Mouse (Mus musculus): Measurements from ENCODE around the gene Tmed8.

Tmed8 gene

GRCm38 (mm10) chr12:87142156-87142555 is 58.1 kb downstream of the Tmed8 start:
- Histone ChIP-seq H3K36me3 (ENCODE audit: control insufficient read depth, insufficient read depth, low read length, poor library complexity, severe bottlenecking) (0 out of 2 replicates have a peak, but pooled peaks cover 3% of the 10 kb centered on the region), H3K27me3 (ENCODE audit: control insufficient read depth, insufficient read depth, low read length, poor library complexity, severe bottlenecking) (no peaks in the 10 kb centered on the region)
- DNase-seq (ENCODE audit: low read depth, low spot score), result no peak

- no peaks in the 10 kb centered on the region for H3K27me3 ChIP-seq (ENCODE audit: control insufficient read depth, insufficient read depth, low read length, poor library complexity, severe bottlenecking)
- DNase-seq (ENCODE audit: low read depth, low spot score), result no peak
- H3K36me3 ChIP-seq (ENCODE audit: control insufficient read depth, insufficient read depth, low read length, poor library complexity, severe bottlenecking), result 0 out of 2 replicates have a peak, but pooled peaks cover 3% of the 10 kb centered on the region
Observed at GRCm38 (mm10) chr12:87138768-87139167, 61.5 kb downstream of the Tmed8 start.

- DNase-seq (ENCODE audit: low read depth, low spot score), result no peak
- Histone ChIP-seq H3K36me3 (ENCODE audit: control insufficient read depth, insufficient read depth, low read length, poor library complexity, severe bottlenecking) (0 out of 2 replicates have a peak, but pooled peaks cover 3% of the 10 kb centered on the region), H3K27me3 (ENCODE audit: control insufficient read depth, insufficient read depth, low read length, poor library complexity, severe bottlenecking) (no peaks in the 10 kb centered on the region)
Observed at GRCm38 (mm10) chr12:87138342-87138701, 61.9 kb downstream of the Tmed8 start.

GRCm38 (mm10) chr12:87137439-87138341 is 62.6 kb downstream of the Tmed8 start:
- Histone ChIP-seq H3K36me3 (ENCODE audit: control insufficient read depth, insufficient read depth, low read length, poor library complexity, severe bottlenecking) (0 out of 2 replicates have a peak, but pooled peaks cover 3% of the 10 kb centered on the region), H3K27me3 (ENCODE audit: control insufficient read depth, insufficient read depth, low read length, poor library complexity, severe bottlenecking) (no peaks in the 10 kb centered on the region)
- no peak for DNase-seq (ENCODE audit: low read depth, low spot score)

GRCm38 (mm10) chr12:87132784-87133183 is 67.5 kb downstream of the Tmed8 start:
- no peak for DNase-seq (ENCODE audit: low read depth, low spot score)
- Histone ChIP-seq H3K27me3 (ENCODE audit: control insufficient read depth, insufficient read depth, low read length, poor library complexity, severe bottlenecking) (no peaks in the 10 kb centered on the region), H3K36me3 (ENCODE audit: control insufficient read depth, insufficient read depth, low read length, poor library complexity, severe bottlenecking) (0 out of 2 replicates have a peak, but pooled peaks cover 3% of the 10 kb centered on the region)

- H3K27me3 ChIP-seq (ENCODE audit: control insufficient read depth, insufficient read depth, low read length, poor library complexity, severe bottlenecking), result no peaks in the 10 kb centered on the region
- H3K36me3 ChIP-seq (ENCODE audit: control insufficient read depth, insufficient read depth, low read length, poor library complexity, severe bottlenecking), result no peaks in the 10 kb centered on the region
- DNase-seq (ENCODE audit: low read depth, low spot score), result no peak
Observed at GRCm38 (mm10) chr12:87132210-87132609, 68.0 kb downstream of the Tmed8 start.

GRCm38 (mm10) chr12:87131619-87132018 is 68.6 kb downstream of the Tmed8 start:
- no peaks in the 10 kb centered on the region for H3K27me3 ChIP-seq (ENCODE audit: control insufficient read depth, insufficient read depth, low read length, poor library complexity, severe bottlenecking)
- peak; percentile 70 for DNase-seq (ENCODE audit: low read depth, low spot score)

GRCm38 (mm10) chr12:87131181-87131580 is 69.1 kb downstream of the Tmed8 start:
- DNase-seq (ENCODE audit: low read depth, low spot score), result no peak

More at GRCm38 (mm10) chr12:87131619-87132018, 68.6 kb downstream of the Tmed8 start:
- no peaks in the 10 kb centered on the region; the same call in 1 of the 2 replicates for H3K36me3 ChIP-seq (ENCODE audit: control insufficient read depth, insufficient read depth, low read length, poor library complexity, severe bottlenecking)

GRCm38 (mm10) chr12:87130224-87130623 is 70.0 kb downstream of the Tmed8 start:
- H3K27me3 ChIP-seq (ENCODE audit: control insufficient read depth, insufficient read depth, low read length, poor library complexity, severe bottlenecking), result no peaks in the 10 kb centered on the region
- no peak for DNase-seq (ENCODE audit: low read depth, low spot score)
- no peaks in the 10 kb centered on the region; the same call in 1 of the 2 replicates for H3K36me3 ChIP-seq (ENCODE audit: control insufficient read depth, insufficient read depth, low read length, poor library complexity, severe bottlenecking)

More at GRCm38 (mm10) chr12:87131181-87131580, 69.1 kb downstream of the Tmed8 start:
- Histone ChIP-seq H3K36me3 (ENCODE audit: control insufficient read depth, insufficient read depth, low read length, poor library complexity, severe bottlenecking) (no peaks in the 10 kb centered on the region; the same call in 1 of the 2 replicates), H3K27me3 (ENCODE audit: control insufficient read depth, insufficient read depth, low read length, poor library complexity, severe bottlenecking) (no peaks in the 10 kb centered on the region)

- Histone ChIP-seq H3K36me3 (ENCODE audit: control insufficient read depth, insufficient read depth, low read length, poor library complexity, severe bottlenecking) (no peaks in the 10 kb centered on the region; the same call in 1 of the 2 replicates), H3K27me3 (ENCODE audit: control insufficient read depth, insufficient read depth, low read length, poor library complexity, severe bottlenecking) (no peaks in the 10 kb centered on the region)
- DNase-seq (ENCODE audit: low read depth, low spot score), result no peak
Observed at GRCm38 (mm10) chr12:87127256-87127655, 73.0 kb downstream of the Tmed8 start.

GRCm38 (mm10) chr12:87121918-87122589 is 78.2 kb downstream of the Tmed8 start:
- Histone ChIP-seq H3K36me3 (ENCODE audit: control insufficient read depth, insufficient read depth, low read length, poor library complexity, severe bottlenecking) (no peaks in the 10 kb centered on the region; the same call in 1 of the 2 replicates), H3K27me3 (ENCODE audit: control insufficient read depth, insufficient read depth, low read length, poor library complexity, severe bottlenecking) (no peaks in the 10 kb centered on the region)
- no peak for DNase-seq (ENCODE audit: low read depth, low spot score)
